Mouse (Mus musculus): ENCODE measurements around the gene B3gnt4.
"Not testable (repeated sequence)": the region's sequence is repeated elsewhere in the genome, so short reads cannot be mapped to it uniquely, and the experiment has no call there.

B3gnt4 gene

GRCm38 (mm10) chr5:123510160-123510559 lies at the start of gene B3gnt4:
TSS of gene B3gnt4 (plus strand) at chr5:123510460.
- no peak for DNase-seq

GRCm38 (mm10) chr5:123461420-123461819 lies 48.8 kb upstream of the B3gnt4 start:
- no peak for DNase-seq

GRCm38 (mm10) chr5:123464638-123465037 lies 45.6 kb upstream of the B3gnt4 start:
- DNase-seq = no peak

- DNase-seq = no peak
Observed at GRCm38 (mm10) chr5:123470784-123471400, 39.4 kb upstream of the B3gnt4 start.

GRCm38 (mm10) chr5:123473817-123474216 lies 36.4 kb upstream of the B3gnt4 start:
- no peak for DNase-seq

GRCm38 (mm10) chr5:123487659-123488395 lies 22.4 kb upstream of the B3gnt4 start:
- no peak for DNase-seq

- no peak for DNase-seq
Observed at GRCm38 (mm10) chr5:123489112-123489785, 21.0 kb upstream of the B3gnt4 start, which contains the start of the genes Lrrc43 and Il31. TSS of gene Lrrc43 (plus strand) at chr5:123489305. TSS of gene Il31 (minus strand) at chr5:123489489.

GRCm38 (mm10) chr5:123489935-123490334 lies 20.3 kb upstream of the B3gnt4 start:
- no peak for DNase-seq

- DNase-seq = no peak
Observed at GRCm38 (mm10) chr5:123499717-123500116, 10.5 kb upstream of the B3gnt4 start.

GRCm38 (mm10) chr5:123501973-123502372 lies 8.3 kb upstream of the B3gnt4 start:
- DNase-seq = no peak

GRCm38 (mm10) chr5:123507936-123508723 lies 2.1 kb upstream of the B3gnt4 start:
- DNase-seq = peak; percentile 71

GRCm38 (mm10) chr5:123508921-123509320 lies 1.3 kb upstream of the B3gnt4 start:
- no peak for DNase-seq

- not testable (repeated sequence) for DNase-seq
Observed at GRCm38 (mm10) chr5:123511426-123511825, 1.2 kb downstream of the B3gnt4 start.

GRCm38 (mm10) chr5:123512102-123512501 lies 1.8 kb downstream of the B3gnt4 start:
- DNase-seq = no peak

- DNase-seq = no peak
Observed at GRCm38 (mm10) chr5:123514871-123515270, 4.6 kb downstream of the B3gnt4 start.

- no peak for DNase-seq
Observed at GRCm38 (mm10) chr5:123520666-123521065, 10.4 kb downstream of the B3gnt4 start.

- DNase-seq = no peak
Observed at GRCm38 (mm10) chr5:123521621-123522020, 11.4 kb downstream of the B3gnt4 start.

GRCm38 (mm10) chr5:123522166-123522565 lies 11.9 kb downstream of the B3gnt4 start:
- DNase-seq = no peak

- DNase-seq = peak; percentile 98
Observed at GRCm38 (mm10) chr5:123523692-123524392, 13.6 kb downstream of the B3gnt4 start, which contains the start of gene Diablo. TSS of gene Diablo (minus strand) at chr5:123524176.

GRCm38 (mm10) chr5:123524393-123524750 lies 14.1 kb downstream of the B3gnt4 start:
- DNase-seq = no peak

GRCm38 (mm10) chr5:123525281-123525680 lies 15.0 kb downstream of the B3gnt4 start, which contains the start of gene Gm49027:
TSS of gene Gm49027 (minus strand) at chr5:123525488.
- DNase-seq = no peak

GRCm38 (mm10) chr5:123525916-123526495 lies 15.7 kb downstream of the B3gnt4 start:
- no peak for DNase-seq

Measured in kidney, adult 11 months (tissue).